Mouse (Mus musculus) spleen, postnatal 14 days (tissue): Measurements from ENCODE around the gene Gm26602.

ENCODE experiments used
- DNase-seq, 2 experiments: peaks; one replicate each; pipeline ENCODE4 v3.0.0; 2021 to 2022; ENCODE audit warnings: low spot score in 2 of 2

Gene Gm26602

DNA sequence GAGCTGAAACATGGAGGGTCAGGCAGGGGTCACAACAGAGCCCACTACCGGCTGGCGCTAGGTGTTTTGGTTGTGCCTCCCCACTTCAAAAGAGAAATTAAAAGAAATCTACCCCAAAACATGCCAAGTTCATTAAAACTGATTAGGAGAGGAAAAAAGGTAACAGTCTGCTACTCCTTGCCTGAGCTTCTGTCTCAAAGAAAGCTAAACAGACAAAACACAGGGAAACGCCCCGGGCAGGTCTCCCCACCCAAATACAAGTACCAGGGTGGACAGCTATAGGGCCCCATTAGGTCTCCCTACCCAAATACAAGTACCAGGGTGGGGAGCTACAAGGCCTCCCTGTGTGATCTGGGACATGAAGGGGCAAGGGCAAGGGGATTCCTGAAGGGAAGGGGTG is at the start of gene Gm26602:
Gene Gm26602, plus strand, starts transcription at position 301 of the 400 bp plus-strand sequence.
- DNase-seq: no peak

DNA sequence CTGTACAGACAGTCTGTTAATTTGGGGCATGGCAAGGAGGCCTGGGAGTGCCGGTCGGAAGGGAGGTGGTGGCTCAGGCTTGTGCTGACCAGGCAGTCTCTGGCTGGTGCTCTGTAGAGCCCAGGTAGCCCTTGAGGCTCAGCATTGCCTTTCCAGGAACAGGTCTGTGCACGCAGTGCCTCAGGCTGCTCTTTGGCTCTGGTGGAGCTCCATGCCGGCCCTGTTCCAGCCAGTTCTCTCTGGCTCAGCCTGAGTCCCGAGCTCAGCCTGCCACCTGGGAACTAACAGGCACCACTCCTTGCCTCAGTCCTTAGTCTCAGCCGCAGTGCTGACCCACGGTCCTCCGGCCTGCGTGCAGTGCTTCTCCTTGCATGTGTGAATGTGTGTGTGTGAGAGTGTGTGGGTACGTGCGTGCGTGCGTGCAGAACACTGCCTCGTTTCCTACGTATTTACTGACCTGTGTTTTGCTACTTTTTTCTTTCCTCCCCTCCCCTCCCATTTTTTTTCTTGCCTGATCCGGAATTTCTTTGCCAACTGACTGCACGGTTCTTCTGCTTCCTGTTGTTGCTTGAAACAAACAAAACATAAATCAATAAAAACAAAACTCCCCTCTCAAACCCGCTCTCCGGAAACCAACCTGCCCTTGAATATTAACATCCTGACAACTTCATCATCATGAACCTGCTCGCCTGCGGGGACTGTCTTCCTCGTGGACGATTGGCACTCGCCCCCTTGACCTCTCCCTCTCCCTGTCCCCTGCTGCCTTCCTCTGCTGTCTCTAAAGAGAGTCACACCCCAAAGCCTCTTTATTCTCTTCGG is 49.2 kb upstream of the Gm26602 start:
- no peak for DNase-seq

GRCm38 (mm10) chr10:79862049-79862788 is 48.4 kb upstream of the Gm26602 start:
- no peak for DNase-seq

DNA sequence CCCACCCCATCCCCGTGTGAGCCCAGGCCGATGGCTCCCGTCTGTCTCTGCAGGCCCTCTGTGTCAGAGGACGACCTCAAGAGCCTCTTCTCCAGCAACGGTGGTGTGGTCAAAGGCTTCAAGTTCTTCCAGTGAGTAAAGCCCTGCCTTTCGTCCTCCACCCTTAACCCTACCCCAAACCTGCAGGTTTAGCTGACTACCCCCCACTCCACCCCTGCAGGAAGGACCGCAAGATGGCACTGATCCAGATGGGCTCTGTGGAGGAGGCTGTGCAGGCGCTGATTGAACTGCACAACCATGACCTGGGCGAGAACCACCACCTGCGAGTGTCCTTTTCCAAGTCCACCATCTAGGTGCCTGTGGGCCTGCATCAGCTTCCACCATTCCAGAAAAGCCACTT is 47.7 kb upstream of the Gm26602 start:
- no peak for DNase-seq

DNA sequence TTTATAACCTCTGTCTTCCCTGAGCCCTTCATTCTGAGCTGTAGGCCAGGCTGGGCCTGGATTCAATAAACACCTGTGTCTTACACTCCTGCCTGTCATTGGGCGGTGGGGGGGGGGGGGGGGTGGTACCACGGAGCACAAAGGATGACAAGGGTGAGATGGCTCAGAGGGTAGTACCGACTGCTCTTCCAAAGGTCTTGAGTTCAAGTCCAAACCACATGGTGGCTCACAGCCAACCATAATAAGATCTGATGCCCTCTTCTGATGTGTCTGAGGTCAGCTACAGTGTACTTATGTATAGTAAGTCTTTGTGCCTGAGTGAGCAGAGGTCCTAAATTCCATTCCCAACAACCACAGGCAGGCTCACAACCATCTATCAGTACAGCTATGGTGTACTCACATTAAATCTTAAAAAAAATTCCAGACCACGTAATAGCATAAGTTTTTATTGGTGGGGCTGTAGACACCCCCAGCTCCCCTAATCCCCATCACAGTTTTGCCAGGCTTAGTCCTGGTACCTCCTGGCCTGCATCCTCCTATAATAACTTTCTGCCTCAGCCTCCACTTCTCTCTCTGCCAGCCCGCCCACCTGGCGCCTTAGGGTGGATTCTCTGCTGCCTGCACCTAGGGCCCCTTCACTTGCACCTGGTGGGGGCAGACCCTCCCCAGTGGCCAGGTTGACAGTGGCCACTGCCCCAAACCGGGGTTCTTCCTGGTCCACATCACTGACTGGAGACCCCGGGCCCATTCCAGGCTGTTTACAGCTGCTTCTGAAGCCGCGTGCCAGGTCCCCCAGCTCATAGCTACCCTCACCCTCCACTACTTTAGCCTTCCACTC is 46.1 kb upstream of the Gm26602 start:
- DNase-seq: no peak

- no peak for DNase-seq
These were observed 45.5 kb upstream of the Gm26602 start for GRCm38 (mm10) chr10:79865189-79865601.

DNA sequence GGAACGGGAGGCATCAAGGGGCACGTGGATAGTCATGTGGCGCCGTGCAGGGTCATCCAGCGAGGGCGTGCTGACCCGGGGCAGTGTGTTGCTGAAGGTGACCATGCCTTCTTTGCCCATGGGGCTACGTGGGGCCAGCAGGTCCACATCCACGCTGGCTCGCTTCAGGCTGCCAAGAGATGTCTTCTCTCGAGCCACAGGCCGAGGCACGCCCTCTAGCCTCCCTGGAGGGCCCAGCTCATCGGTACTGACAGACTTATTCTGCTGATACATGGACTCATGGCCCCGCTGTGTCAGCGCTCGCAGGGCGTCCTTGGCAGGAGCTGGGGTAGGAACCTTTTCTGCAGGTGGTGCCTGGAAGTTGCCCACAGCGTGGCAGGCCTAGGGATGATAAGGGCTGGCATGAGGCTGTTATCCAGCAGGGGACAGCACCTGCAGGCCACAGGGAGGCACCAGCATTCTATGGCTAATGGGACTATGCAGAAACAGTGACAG is 44.8 kb upstream of the Gm26602 start:
- no peak for DNase-seq

GRCm38 (mm10) chr10:79866601-79867000 is 44.1 kb upstream of the Gm26602 start:
- DNase-seq: no peak

DNA sequence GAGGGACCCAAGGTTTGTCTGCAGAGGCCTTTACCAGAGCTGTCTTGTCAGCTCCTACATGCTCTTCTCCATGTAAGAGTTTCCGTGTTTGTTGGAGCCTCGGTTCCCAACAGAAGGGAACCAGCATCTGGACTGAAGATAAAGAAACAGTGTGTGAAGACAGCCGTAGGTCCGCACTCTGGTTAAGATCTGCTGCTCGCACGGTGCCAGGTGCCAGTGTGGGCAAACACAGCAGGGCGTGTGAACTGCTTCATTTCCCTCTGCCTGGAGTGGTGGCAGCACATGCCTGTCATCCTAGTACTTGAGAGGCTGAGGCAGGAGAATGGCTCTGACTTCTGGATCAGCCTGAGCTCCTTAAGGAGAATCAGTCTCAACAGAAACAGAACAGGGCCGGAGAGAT is 38.8 kb upstream of the Gm26602 start:
- no peak for DNase-seq

GRCm38 (mm10) chr10:79872862-79873261 is 37.8 kb upstream of the Gm26602 start:
- no peak for DNase-seq

GRCm38 (mm10) chr10:79873313-79873712 is 37.3 kb upstream of the Gm26602 start:
- DNase-seq: no peak

GRCm38 (mm10) chr10:79873715-79874289 is 36.9 kb upstream of the Gm26602 start:
- DNase-seq: no peak

- no peak for DNase-seq
These were observed 36.3 kb upstream of the Gm26602 start, which contains the start of the genes Prtn3 and Plppr3 for GRCm38 (mm10) chr10:79874290-79874862. Prtn3 (plus strand) TSS chr10:79874476. Plppr3 (minus strand) TSS chr10:79874634.

DNA sequence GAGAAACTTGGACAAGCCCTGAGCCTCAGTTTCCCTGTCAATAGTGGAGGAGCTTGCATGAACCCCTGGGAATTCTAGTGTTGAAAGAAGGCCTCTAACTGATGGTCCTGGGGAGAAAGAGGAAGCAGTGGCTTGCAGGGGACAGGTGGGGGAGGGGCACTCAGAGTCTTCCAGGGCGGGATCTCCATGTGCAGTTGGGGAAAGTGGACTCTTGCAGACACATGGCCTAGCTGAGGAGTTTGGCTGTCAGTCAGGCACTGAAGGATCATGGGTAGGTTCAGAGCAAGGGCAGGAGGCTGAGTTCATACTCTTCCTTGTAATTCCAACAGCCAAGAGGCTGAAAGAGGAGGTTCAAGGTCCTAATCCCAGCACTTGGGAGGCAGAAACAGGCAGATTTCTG is 33.5 kb upstream of the Gm26602 start:
- no peak for DNase-seq

DNA sequence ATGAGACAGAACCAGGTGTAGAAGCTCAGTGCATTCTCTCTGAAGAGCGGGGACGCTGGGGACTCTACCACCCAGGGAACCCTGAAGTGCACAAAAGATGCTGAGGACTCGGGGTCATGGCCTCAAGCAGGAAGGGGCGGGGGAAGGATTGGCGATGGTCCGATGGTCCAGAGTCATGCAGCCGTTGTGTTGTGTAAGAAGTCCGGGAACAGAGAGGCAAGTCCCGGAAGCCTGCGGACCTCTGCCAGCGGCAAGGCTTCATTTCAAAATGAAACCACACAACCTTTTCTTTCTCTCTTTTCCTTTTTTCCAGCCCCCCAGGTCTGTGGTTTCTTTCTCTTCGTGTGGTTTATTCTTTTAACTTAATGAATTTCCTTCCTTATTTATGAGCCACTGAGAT is 32.9 kb upstream of the Gm26602 start:
- no peak for DNase-seq

DNA sequence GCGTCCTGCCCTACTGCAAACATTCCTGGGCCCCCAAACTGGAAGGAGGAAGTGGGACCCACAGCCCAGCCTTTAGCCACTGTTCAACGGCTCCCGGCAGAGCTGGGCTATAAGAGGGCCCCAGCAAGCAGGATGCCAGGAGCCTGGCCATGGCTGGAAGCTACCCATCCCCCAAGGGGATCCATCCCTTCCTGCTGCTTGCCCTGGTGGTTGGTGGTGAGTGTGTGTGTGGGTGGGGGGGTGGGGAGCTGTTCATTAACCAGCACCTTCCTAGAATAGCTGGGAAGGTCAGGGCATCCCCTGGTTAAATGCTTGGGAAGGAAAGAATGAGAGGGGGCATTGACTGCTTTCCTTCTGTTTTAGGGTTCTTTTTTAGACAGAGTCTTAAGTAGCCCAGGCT is 31.1 kb upstream of the Gm26602 start:
- DNase-seq: no peak

GRCm38 (mm10) chr10:79880721-79881120 is 29.9 kb upstream of the Gm26602 start:
- no peak for DNase-seq

GRCm38 (mm10) chr10:79881981-79882380 is 28.7 kb upstream of the Gm26602 start:
- DNase-seq: no peak

GRCm38 (mm10) chr10:79883297-79884084 is 27.2 kb upstream of the Gm26602 start:
- peak; percentile 50 to 70 for DNase-seq

GRCm38 (mm10) chr10:79884446-79884845 is 26.2 kb upstream of the Gm26602 start:
- no peak for DNase-seq
